ENCODE assay signal across 16 mouse cellular contexts in genomic region chr3:102146428-102146827, GRCm38 (mm10). TPM values are rescaled to one million over a fixed set of nuclear protein-coding genes. Genes with fewer than 3 reads are reported as not detected.
"Had no signal": no experiment of that assay in that cellular context is flagged by ENCODE, and none has a peak within 500 bp of the region (broad histone marks: within the 10 kb centered on the region; RNA-seq: fewer than 3 reads in every experiment).

No protein-coding gene starts in this region.

- ATAC-seq: lung, postnatal 0 days had no signal

- H3K36me3 ChIP-seq: kidney, embryonic 15.5 days; limb, embryonic 10.5 days; limb, embryonic 13.5 days; liver, embryonic 12.5 days; neural tube, embryonic 13.5 days had no signal

- H3K9me3 ChIP-seq: kidney, embryonic 15.5 days; limb, embryonic 10.5 days; limb, embryonic 13.5 days; liver, embryonic 12.5 days; neural tube, embryonic 13.5 days had no signal

- H3K9ac ChIP-seq: kidney, embryonic 15.5 days; limb, embryonic 13.5 days; liver, embryonic 12.5 days; lung, embryonic 14.5 days; neural tube, embryonic 13.5 days had no signal

- DNase-seq: kidney, adult 18-20 months; kidney, postnatal 25 days; layer of hippocampus, adult 9-11 months; lung, embryonic 14.5 days; thymus, adult 18-20 months; thymus, postnatal 36 days had no signal

- H3K27ac ChIP-seq: kidney, embryonic 15.5 days; layer of hippocampus, adult 2 months; limb, embryonic 10.5 days; limb, embryonic 13.5 days; liver, embryonic 12.5 days; macrophage; neural tube, embryonic 13.5 days had no signal

- H3K4me2 ChIP-seq: kidney, embryonic 15.5 days; limb, embryonic 13.5 days; lung, embryonic 14.5 days; neural tube, embryonic 13.5 days had no signal

- H3K4me3 ChIP-seq: kidney, embryonic 15.5 days; layer of hippocampus, adult 2 months; limb, embryonic 10.5 days; limb, embryonic 13.5 days; liver, embryonic 12.5 days; myocyte; neural tube, embryonic 13.5 days had no signal

- H3K27me3 ChIP-seq: kidney, embryonic 15.5 days; limb, embryonic 13.5 days; liver, embryonic 12.5 days; neural tube, embryonic 13.5 days had no signal

RNA-seq across cellular contexts. Expression of gene Vangl1, which starts 58.1 kb away (rescaled TPM):
- total RNA-seq: neutrophil, adult 5-6 weeks had no signal
